Mouse (Mus musculus): ENCODE results near the gene Acad10. TPM values are rescaled to one million over a fixed set of nuclear protein-coding genes. Genes with fewer than 3 reads are reported as not detected.

The Acad10 gene
- polyA plus RNA-seq (2015; fragmentation: Nextera tagmentation; extraction: Ambion mirVana) = 7.8 and 9.7 TPM in 2 replicates

DNA sequence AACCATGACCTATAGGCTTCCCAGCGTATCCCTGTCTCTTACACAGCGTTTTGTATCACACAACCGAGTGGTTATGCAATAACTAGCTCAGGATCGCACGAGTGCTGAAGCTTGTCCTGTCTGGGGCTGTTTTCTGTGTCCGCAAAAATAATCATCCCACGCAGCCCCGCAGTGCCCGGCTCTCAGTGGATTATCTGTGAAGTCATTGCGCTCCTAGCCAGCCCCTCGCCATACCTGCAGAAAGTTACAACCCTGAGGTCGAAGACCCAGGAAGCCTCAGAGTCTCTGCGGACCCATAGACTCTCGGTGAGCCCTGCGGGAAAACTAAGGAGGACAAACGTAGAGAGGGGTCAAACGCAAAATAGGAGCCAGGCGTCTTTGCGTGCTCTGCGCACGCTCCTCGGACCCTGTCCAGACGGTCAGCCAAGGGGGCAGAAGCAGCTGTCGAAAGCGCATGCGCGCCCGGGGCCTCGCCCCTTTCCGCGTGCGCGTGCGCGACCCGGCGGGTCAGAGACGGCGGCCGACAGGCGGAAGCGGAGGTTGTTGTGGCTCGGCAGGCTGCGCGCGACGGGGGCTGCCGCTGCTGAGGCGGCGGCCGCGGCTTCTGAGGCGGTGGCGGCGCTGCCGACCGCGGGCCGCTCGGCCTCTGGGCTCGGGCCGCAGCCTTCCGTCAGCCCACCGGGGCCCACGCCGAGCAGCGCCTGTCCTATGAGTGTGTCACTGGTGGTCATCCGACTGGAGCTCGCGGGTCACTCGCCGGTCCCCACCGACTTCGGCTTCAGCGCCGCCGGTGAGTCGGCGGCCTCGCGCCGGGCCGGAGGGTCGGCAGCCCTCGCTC is at the start of gene Acad10, which contains the start of gene Brap:
Acad10 (minus strand) TSS at position 456 of the 838 bp plus-strand sequence.
Brap (plus strand) TSS at position 505 of the 838 bp plus-strand sequence.
- 1% methylated on average over 76 of the region's 85 CpGs for WGBS
- Histone ChIP-seq H3K36me3 (ENCODE audit: control insufficient read depth, insufficient read depth, low read length) (peaks cover 8% of the 10 kb centered on the region; the same call in 1 of the 2 replicates), H3K4me3 (ENCODE audit: low read length) (peak within 1 kb of the TSS; percentile 97), H3K27ac (ENCODE audit: low read length) (peak within 1 kb of the TSS; percentile 50), H3K27me3 (replicated peaks; ENCODE audit: control insufficient read depth, insufficient read depth, low read length) (no peaks in the 10 kb centered on the region), H3K4me2 (ENCODE audit: low read depth, low read length) (peak within 1 kb of the TSS; percentile 72), H3K4me1 (ENCODE audit: control insufficient read depth, insufficient read depth, low read length) (peaks cover 7% of the 10 kb centered on the region; the same call in 1 of the 2 replicates), H3K9ac (ENCODE audit: low read depth, low read length) (peak within 1 kb of the TSS; percentile 96), H3K9me3 (ENCODE audit: control insufficient read depth, low read length) (no peaks in the 10 kb centered on the region)
- ATAC-seq = peak; percentile 94

GRCm38 (mm10) chr5:121704512-121705248 is 44.4 kb upstream of the Acad10 start:
- peak; percentile 57; the same call in 1 of the 2 replicates for ATAC-seq
- Histone ChIP-seq H3K36me3 (ENCODE audit: control insufficient read depth, insufficient read depth, low read length) (no peaks in the 10 kb centered on the region), H3K4me2 (ENCODE audit: low read depth, low read length) (peak overlapping the region; percentile 45), H3K4me1 (ENCODE audit: control insufficient read depth, insufficient read depth, low read length) (peaks cover 12% of the 10 kb centered on the region; the same call in 1 of the 2 replicates), H3K27ac (ENCODE audit: low read length) (no peak overlapping the region), H3K4me3 (ENCODE audit: low read length) (peak overlapping the region; percentile 13; the same call in 1 of the 2 replicates), H3K27me3 (replicated peaks; ENCODE audit: control insufficient read depth, insufficient read depth, low read length) (no peaks in the 10 kb centered on the region), H3K9me3 (ENCODE audit: control insufficient read depth, low read length) (no peaks in the 10 kb centered on the region), H3K9ac (ENCODE audit: low read depth, low read length) (no peak overlapping the region)
- 6% methylated on average over 20 of the region's 20 CpGs for WGBS

GRCm38 (mm10) chr5:121703341-121703740 is 43.0 kb upstream of the Acad10 start:
- Histone ChIP-seq H3K9me3 (ENCODE audit: control insufficient read depth, low read length) (no peaks in the 10 kb centered on the region), H3K27me3 (replicated peaks; ENCODE audit: control insufficient read depth, insufficient read depth, low read length) (no peaks in the 10 kb centered on the region), H3K4me3 (ENCODE audit: low read length) (no peak overlapping the region), H3K36me3 (ENCODE audit: control insufficient read depth, insufficient read depth, low read length) (no peaks in the 10 kb centered on the region), H3K27ac (ENCODE audit: low read length) (no peak overlapping the region), H3K4me2 (ENCODE audit: low read depth, low read length) (no peak overlapping the region), H3K9ac (ENCODE audit: low read depth, low read length) (no peak overlapping the region), H3K4me1 (ENCODE audit: control insufficient read depth, insufficient read depth, low read length) (peaks cover 12% of the 10 kb centered on the region; the same call in 1 of the 2 replicates)
- no peak for ATAC-seq
- 45% methylated on average over 1 of the region's 1 CpGs for WGBS

- no peaks in the 10 kb centered on the region for H3K36me3 ChIP-seq (ENCODE audit: control insufficient read depth, insufficient read depth, low read length)
- no peaks in the 10 kb centered on the region for H3K27me3 ChIP-seq (replicated peaks; ENCODE audit: control insufficient read depth, insufficient read depth, low read length)
- no peak overlapping the region for H3K27ac ChIP-seq (ENCODE audit: low read length)
- peak; percentile 45 for ATAC-seq
- WGBS = 54% methylated on average over 8 of the region's 8 CpGs
- H3K4me1 ChIP-seq (ENCODE audit: control insufficient read depth, insufficient read depth, low read length) = peaks cover 12% of the 10 kb centered on the region; the same call in 1 of the 2 replicates
- H3K9ac ChIP-seq (ENCODE audit: low read depth, low read length) = no peak overlapping the region
- no peaks in the 10 kb centered on the region for H3K9me3 ChIP-seq (ENCODE audit: control insufficient read depth, low read length)
- no peak overlapping the region for H3K4me2 ChIP-seq (ENCODE audit: low read depth, low read length)
- no peak overlapping the region for H3K4me3 ChIP-seq (ENCODE audit: low read length)
Measured at GRCm38 (mm10) chr5:121701111-121701769, 40.9 kb upstream of the Acad10 start.

GRCm38 (mm10) chr5:121700496-121700895 is 40.2 kb upstream of the Acad10 start:
- H3K27me3 ChIP-seq (replicated peaks; ENCODE audit: control insufficient read depth, insufficient read depth, low read length) = no peaks in the 10 kb centered on the region
- H3K27ac ChIP-seq (ENCODE audit: low read length) = no peak overlapping the region
- 26% methylated on average over 11 of the region's 11 CpGs for WGBS
- H3K9me3 ChIP-seq (ENCODE audit: control insufficient read depth, low read length) = no peaks in the 10 kb centered on the region
- no peaks in the 10 kb centered on the region for H3K36me3 ChIP-seq (ENCODE audit: control insufficient read depth, insufficient read depth, low read length)
- ATAC-seq = no peak
- no peak overlapping the region for H3K4me3 ChIP-seq (ENCODE audit: low read length)
- 0 out of 2 replicates have a peak overlapping the region, but pooled peaks have one; percentile 20 for H3K9ac ChIP-seq (ENCODE audit: low read depth, low read length)
- H3K4me1 ChIP-seq (ENCODE audit: control insufficient read depth, insufficient read depth, low read length) = peaks cover 12% of the 10 kb centered on the region; the same call in 1 of the 2 replicates
- peak overlapping the region; percentile 19; the same call in 1 of the 2 replicates for H3K4me2 ChIP-seq (ENCODE audit: low read depth, low read length)

GRCm38 (mm10) chr5:121699891-121700290 is 39.6 kb upstream of the Acad10 start:
- H3K4me3 ChIP-seq (ENCODE audit: low read length) = no peak overlapping the region
- H3K4me1 ChIP-seq (ENCODE audit: control insufficient read depth, insufficient read depth, low read length) = peaks cover 9% of the 10 kb centered on the region; the same call in 1 of the 2 replicates
- H3K36me3 ChIP-seq (ENCODE audit: control insufficient read depth, insufficient read depth, low read length) = no peaks in the 10 kb centered on the region
- no peaks in the 10 kb centered on the region for H3K9me3 ChIP-seq (ENCODE audit: control insufficient read depth, low read length)
- WGBS = 48% methylated on average over 5 of the region's 5 CpGs
- no peak overlapping the region for H3K27ac ChIP-seq (ENCODE audit: low read length)
- no peak for ATAC-seq
- no peaks in the 10 kb centered on the region for H3K27me3 ChIP-seq (replicated peaks; ENCODE audit: control insufficient read depth, insufficient read depth, low read length)
- no peak overlapping the region for H3K4me2 ChIP-seq (ENCODE audit: low read depth, low read length)
- H3K9ac ChIP-seq (ENCODE audit: low read depth, low read length) = no peak overlapping the region

DNA sequence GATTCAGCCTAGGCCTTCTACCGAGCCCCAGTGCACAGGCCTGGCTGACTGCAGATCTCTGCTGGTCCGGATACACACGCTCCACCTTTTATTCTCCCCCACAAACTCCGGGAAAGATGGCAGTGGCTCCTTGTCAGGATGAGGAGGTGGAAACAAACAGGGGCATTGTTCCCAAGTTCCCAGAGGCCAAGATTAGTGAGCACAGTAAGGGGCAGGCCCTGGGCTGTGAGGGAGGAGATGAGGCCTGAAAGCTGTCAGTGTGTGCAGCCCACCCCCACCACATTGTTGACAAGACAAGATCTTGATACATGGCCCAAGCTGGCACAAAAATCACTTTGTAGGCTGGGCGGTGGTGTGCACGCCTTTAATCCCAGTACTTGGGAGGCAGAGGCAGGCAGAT is 36.4 kb upstream of the Acad10 start:
- WGBS = 62% methylated on average over 6 of the region's 6 CpGs
- Histone ChIP-seq H3K4me3 (ENCODE audit: low read length) (no peak overlapping the region), H3K27me3 (replicated peaks; ENCODE audit: control insufficient read depth, insufficient read depth, low read length) (no peaks in the 10 kb centered on the region), H3K9me3 (ENCODE audit: control insufficient read depth, low read length) (no peaks in the 10 kb centered on the region), H3K4me2 (ENCODE audit: low read depth, low read length) (no peak overlapping the region), H3K36me3 (ENCODE audit: control insufficient read depth, insufficient read depth, low read length) (no peaks in the 10 kb centered on the region), H3K9ac (ENCODE audit: low read depth, low read length) (no peak overlapping the region), H3K4me1 (ENCODE audit: control insufficient read depth, insufficient read depth, low read length) (peaks cover 6% of the 10 kb centered on the region; the same call in 1 of the 2 replicates), H3K27ac (ENCODE audit: low read length) (no peak overlapping the region)
- no peak for ATAC-seq

DNA sequence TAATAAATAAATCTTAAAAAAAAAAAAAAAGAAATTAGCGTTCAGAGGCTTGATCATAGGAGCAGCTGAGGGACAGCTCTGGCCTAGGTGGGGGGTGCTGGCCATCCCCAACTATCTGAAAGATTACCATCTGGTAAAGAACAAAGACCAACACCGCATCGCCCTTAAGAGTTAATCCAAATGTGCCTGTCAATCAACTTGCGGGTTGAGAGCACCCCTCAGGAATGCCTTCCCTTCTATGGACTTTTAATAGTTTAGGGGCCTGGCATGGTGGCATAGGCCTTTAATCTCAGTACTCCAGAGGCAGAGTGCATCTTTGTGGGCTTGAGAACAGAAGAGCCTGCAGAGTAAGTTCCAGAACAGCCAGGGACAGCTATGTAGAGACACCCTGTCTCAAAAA is 32.6 kb upstream of the Acad10 start:
- 78% methylated on average over 4 of the region's 4 CpGs for WGBS

More for the DNA sequence above, 32.6 kb upstream of the Acad10 start:
- Histone ChIP-seq H3K9me3 (ENCODE audit: control insufficient read depth, low read length) (no peaks in the 10 kb centered on the region), H3K27ac (ENCODE audit: low read length) (no peak overlapping the region), H3K27me3 (replicated peaks; ENCODE audit: control insufficient read depth, insufficient read depth, low read length) (no peaks in the 10 kb centered on the region), H3K9ac (ENCODE audit: low read depth, low read length) (no peak overlapping the region), H3K4me2 (ENCODE audit: low read depth, low read length) (no peak overlapping the region), H3K4me1 (ENCODE audit: control insufficient read depth, insufficient read depth, low read length) (peaks cover 8% of the 10 kb centered on the region; the same call in 1 of the 2 replicates), H3K4me3 (ENCODE audit: low read length) (no peak overlapping the region), H3K36me3 (ENCODE audit: control insufficient read depth, insufficient read depth, low read length) (no peaks in the 10 kb centered on the region)
- ATAC-seq = no peak
